Comparison of ENCODE assay signal across 8 mouse cellular contexts in the genomic region with DNA sequence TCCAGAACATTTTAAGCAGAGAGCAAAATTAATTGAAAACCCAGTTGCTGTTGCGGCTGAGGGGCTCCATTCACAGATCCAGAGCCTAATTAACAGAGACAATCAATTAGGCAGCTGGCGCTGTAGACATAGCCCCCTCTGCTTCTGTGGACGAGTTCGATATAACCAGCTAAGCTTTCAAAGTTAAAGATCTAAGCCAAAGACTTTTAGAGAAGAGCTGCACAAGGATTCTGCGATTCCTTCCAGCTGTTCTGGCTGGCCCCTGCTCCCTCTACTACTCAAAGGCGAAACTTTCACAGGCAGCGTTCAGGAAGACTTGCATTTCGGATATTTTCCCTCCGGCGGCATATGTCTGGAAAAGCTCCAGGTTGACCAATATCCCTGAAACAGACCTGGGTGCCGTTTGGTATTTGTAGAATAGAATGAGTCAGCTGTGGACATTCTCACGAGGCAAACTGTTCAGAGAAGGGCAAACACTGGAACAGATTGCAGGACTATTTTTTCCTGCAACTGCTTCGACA. TPM values are rescaled to one million over a fixed set of nuclear protein-coding genes. Genes with fewer than 3 reads are reported as not detected.
A peak's percentile ranks its signal among the peaks of the same experiment; 100 is the strongest.
DNase-seq lines count a peak whose midpoint lies in the region; ATAC-seq and TF ChIP-seq lines count a peak whose summit lies in the region.

No protein-coding gene starts in this region.

- no peak for TF ChIP-seq CTCF in brain, embryonic 14.5 days (IDR thresholded peaks at IDR 0.05; ENCODE audit: borderline replicate concordance, extremely low read depth, insufficient read depth, insufficient read length)

- no peak for TF ChIP-seq POLR2A in brain, embryonic 14.5 days (IDR thresholded peaks at IDR 0.05; ENCODE audit: borderline replicate concordance, extremely low read depth, insufficient read depth, insufficient read length, poor library complexity, severe bottlenecking)

- H3K27me3 ChIP-seq in forebrain, embryonic 12.5 days: no peaks in the 10 kb centered on the region

- peak overlapping the region; percentile 75 for H3K27ac ChIP-seq in forebrain, embryonic 12.5 days

- no peak; the same call in 1 of the 2 replicates for ATAC-seq in forebrain, embryonic 12.5 days (ENCODE audit: low FRiP score)

- H3K4me2 ChIP-seq in forebrain, embryonic 12.5 days: peak overlapping the region; percentile 39

- no peaks in the 10 kb centered on the region for H3K36me3 ChIP-seq in forebrain, embryonic 12.5 days (replicated peaks)

- H3K4me3 ChIP-seq in forebrain, embryonic 12.5 days (replicated peaks): no peak overlapping the region

- peaks cover 28% of the 10 kb centered on the region for H3K4me1 ChIP-seq in forebrain, embryonic 12.5 days

- H3K9ac ChIP-seq in forebrain, embryonic 12.5 days: no peak overlapping the region

- peak; percentile 8 for DNase-seq in layer of hippocampus, adult 9-11 months
- DNase-seq in layer of hippocampus, postnatal 25 days (ENCODE audit: extremely low spot score in 1 of 2, low spot score in 1 of 2): no peak
- peak; percentile 81 for DNase-seq in brain, embryonic 14.5 days (ENCODE audit: low read depth)
- peak; percentile 40 for DNase-seq in lung, postnatal 36 days
- DNase-seq in spleen, postnatal 14 days (ENCODE audit: low spot score in 2 of 2): no peak
- no peak for DNase-seq in natural killer cell, adult 2 months (ENCODE audit: low spot score in 2 of 2)
- no peak for DNase-seq in spleen, postnatal 10 days (ENCODE audit: low spot score in 2 of 2)

- no peaks in the 10 kb centered on the region for H3K9me3 ChIP-seq in forebrain, embryonic 12.5 days

- WGBS in forebrain, embryonic 12.5 days: 32% methylated on average over 13 of the region's 13 CpGs

RNA-seq across cellular contexts. Expression of a gene that starts 45.0 kb away (rescaled TPM):
- 10 to 100 TPM; 29.2 to 33.9 TPM for total RNA-seq in layer of hippocampus, postnatal 25 days (2021)
- 16.9 and 18.6 TPM in 2 replicates for polyA plus RNA-seq in brain, embryonic 14.5 days (2012; rRNA removed)
- 44.0 and 48.2 TPM in 2 replicates for polyA plus RNA-seq in forebrain, embryonic 12.5 days (2016; fragmentation: Nextera tagmentation; extraction: Ambion mirVana)

Comparison
In these comparisons a context has a peak if more than half of its experiments do, and no peak if none do; other contexts are left out.
1. DNase-seq: peak in layer of hippocampus, adult 9-11 months (single experiment), brain, embryonic 14.5 days (single experiment) and lung, postnatal 36 days (single experiment); none in layer of hippocampus, postnatal 25 days (0 of 2), spleen, postnatal 14 days (0 of 2), natural killer cell, adult 2 months (0 of 2) and spleen, postnatal 10 days (0 of 2).